Mouse (Mus musculus) heart, embryonic 10.5 days (tissue): ENCODE measurements around the gene Tmem156. TPM values are rescaled to one million over a fixed set of nuclear protein-coding genes. Genes with fewer than 3 reads are reported as not detected.

Source experiments
- DNase-seq: peaks from one replicate; pipeline ENCODE4 v3.0.0-alpha.2; 2017; ENCODE audit warnings: low spot score
- H3K27ac ChIP-seq: fragments of 300-500 bp; sonication (generic); 2 replicates; pipeline ENCODE4 v1.5.1; 2016; ENCODE audit warnings: mild to moderate bottlenecking
- H3K27me3 ChIP-seq: fragments of 300-500 bp; sonication (generic); 2 replicates; pipeline ENCODE4 v1.6.1; 2016; ENCODE audit warnings: mild to moderate bottlenecking; ENCODE audit not compliant: poor library complexity, insufficient read depth, severe bottlenecking
- H3K36me3 ChIP-seq: fragments of 300-500 bp; sonication (generic); 2 replicates; pipeline ENCODE4 v1.6.1; 2016; ENCODE audit warnings: mild to moderate bottlenecking, moderate library complexity
- H3K4me1 ChIP-seq: fragments of 300-500 bp; sonication (generic); 2 replicates; pipeline ENCODE4 v1.6.1; 2016; ENCODE audit warnings: mild to moderate bottlenecking
- H3K4me3 ChIP-seq: fragments of 300-500 bp; sonication (generic); 2 replicates; pipeline ENCODE4 v1.5.1; 2016; ENCODE audit warnings: mild to moderate bottlenecking, moderate library complexity
- H3K9me3 ChIP-seq: fragments of 300-500 bp; sonication (generic); 2 replicates; pipeline ENCODE4 v1.6.1; 2016; ENCODE audit warnings: mild to moderate bottlenecking, moderate library complexity
- WGBS: fragments of 180-500 bp; shearing (Covaris S2); methylation state at CpG from one replicate; pipeline ENCODE4 v1.1.7; 2016; 5-methylcytosine and 5-hydroxymethylcytosine counted together
- polyA plus RNA-seq: library from polyadenylated mRNA; unstranded; fragments of >200 nt; fragmentation: Nextera tagmentation; extraction: Ambion mirVana; gene quantifications from 2 replicates; pipeline ENCODE4 v1.2.1, GENCODE M21; 2016

Tmem156 gene
- 0.12 and 0.13 TPM in 2 replicates for polyA plus RNA-seq

- Histone ChIP-seq H3K4me1 (no peaks in the 10 kb centered on the region), H3K36me3 (no peaks in the 10 kb centered on the region), H3K27ac (no peak within 1 kb of the TSS), H3K27me3 (no peaks in the 10 kb centered on the region), H3K4me3 (no peak within 1 kb of the TSS), H3K9me3 (no peaks in the 10 kb centered on the region)
- WGBS = 85% methylated on average over 5 of the region's 5 CpGs
- no peak for DNase-seq
Measured at GRCm38 (mm10) chr5:65091921-65092320, at the start of gene Tmem156. Gene Tmem156 (minus strand): TSS chr5:65092132.

- DNase-seq = no peak
- Histone ChIP-seq H3K27me3 (no peaks in the 10 kb centered on the region), H3K9me3 (no peaks in the 10 kb centered on the region), H3K4me3 (no peak overlapping the region), H3K27ac (no peak overlapping the region), H3K4me1 (0 out of 2 replicates have a peak, but pooled peaks cover 9% of the 10 kb centered on the region), H3K36me3 (peaks cover 10% of the 10 kb centered on the region)
- WGBS = 84% methylated on average over 8 of the region's 8 CpGs
Measured at GRCm38 (mm10) chr5:65141242-65141641, 49.3 kb upstream of the Tmem156 start.

- Histone ChIP-seq H3K36me3 (no peaks in the 10 kb centered on the region; the same call in 1 of the 2 replicates), H3K27me3 (no peaks in the 10 kb centered on the region), H3K9me3 (no peaks in the 10 kb centered on the region), H3K4me3 (no peak overlapping the region), H3K27ac (no peak overlapping the region), H3K4me1 (0 out of 2 replicates have a peak, but pooled peaks cover 5% of the 10 kb centered on the region)
- DNase-seq = no peak
- 78% methylated on average over 6 of the region's 6 CpGs for WGBS
Measured at GRCm38 (mm10) chr5:65137073-65137472, 45.1 kb upstream of the Tmem156 start.

- no peak for DNase-seq
- Histone ChIP-seq H3K27ac (no peak overlapping the region), H3K9me3 (no peaks in the 10 kb centered on the region), H3K4me3 (no peak overlapping the region), H3K36me3 (no peaks in the 10 kb centered on the region), H3K27me3 (no peaks in the 10 kb centered on the region), H3K4me1 (0 out of 2 replicates have a peak, but pooled peaks cover 5% of the 10 kb centered on the region)
- WGBS = 78% methylated on average over 7 of the region's 7 CpGs
Measured at GRCm38 (mm10) chr5:65136159-65136558, 44.2 kb upstream of the Tmem156 start.

- Histone ChIP-seq H3K27me3 (no peaks in the 10 kb centered on the region), H3K36me3 (no peaks in the 10 kb centered on the region), H3K4me3 (peak overlapping the region; percentile 51), H3K9me3 (no peaks in the 10 kb centered on the region), H3K4me1 (peaks cover 4% of the 10 kb centered on the region; the same call in 1 of the 2 replicates), H3K27ac (no peak overlapping the region)
- DNase-seq = no peak
- 32% methylated on average over 20 of the region's 20 CpGs for WGBS
Measured at GRCm38 (mm10) chr5:65131211-65131879, 39.4 kb upstream of the Tmem156 start.

- H3K4me1 ChIP-seq = no peaks in the 10 kb centered on the region; the same call in 1 of the 2 replicates
- H3K4me3 ChIP-seq = peak overlapping the region; percentile 51
- 10% methylated on average over 12 of the region's 12 CpGs for WGBS
- H3K27ac ChIP-seq = no peak overlapping the region
- no peaks in the 10 kb centered on the region for H3K27me3 ChIP-seq
- DNase-seq = no peak
- H3K9me3 ChIP-seq = no peaks in the 10 kb centered on the region
- H3K36me3 ChIP-seq = no peaks in the 10 kb centered on the region
Measured at GRCm38 (mm10) chr5:65130528-65131210, 38.7 kb upstream of the Tmem156 start.

GRCm38 (mm10) chr5:65128481-65128880, 36.5 kb upstream of the Tmem156 start:
- H3K4me3 ChIP-seq = no peak overlapping the region
- H3K36me3 ChIP-seq = no peaks in the 10 kb centered on the region
- 70% methylated on average over 2 of the region's 2 CpGs for WGBS
- H3K27ac ChIP-seq = no peak overlapping the region
- no peaks in the 10 kb centered on the region; the same call in 1 of the 2 replicates for H3K4me1 ChIP-seq
- DNase-seq = no peak
- H3K9me3 ChIP-seq = no peaks in the 10 kb centered on the region
- H3K27me3 ChIP-seq = no peaks in the 10 kb centered on the region

GRCm38 (mm10) chr5:65126137-65126536, 34.2 kb upstream of the Tmem156 start:
- WGBS = 87% methylated on average over 1 of the region's 1 CpGs
- Histone ChIP-seq H3K4me1 (no peaks in the 10 kb centered on the region; the same call in 1 of the 2 replicates), H3K27ac (no peak overlapping the region), H3K36me3 (0 out of 2 replicates have a peak, but pooled peaks cover 2% of the 10 kb centered on the region), H3K27me3 (no peaks in the 10 kb centered on the region), H3K9me3 (no peaks in the 10 kb centered on the region), H3K4me3 (no peak overlapping the region)
- DNase-seq = no peak

- no peak overlapping the region for H3K27ac ChIP-seq
- DNase-seq = no peak
- 0 out of 2 replicates have a peak, but pooled peaks cover 7% of the 10 kb centered on the region for H3K36me3 ChIP-seq
- no peaks in the 10 kb centered on the region for H3K4me1 ChIP-seq
- H3K9me3 ChIP-seq = no peaks in the 10 kb centered on the region
- no peak overlapping the region for H3K4me3 ChIP-seq
- 73% methylated on average over 3 of the region's 3 CpGs for WGBS
- H3K27me3 ChIP-seq = no peaks in the 10 kb centered on the region
Measured at GRCm38 (mm10) chr5:65122616-65123015, 30.7 kb upstream of the Tmem156 start.

GRCm38 (mm10) chr5:65119918-65120317, 28.0 kb upstream of the Tmem156 start:
- no peak for DNase-seq
- peaks cover 18% of the 10 kb centered on the region for H3K36me3 ChIP-seq
- no peaks in the 10 kb centered on the region for H3K9me3 ChIP-seq
- no peaks in the 10 kb centered on the region for H3K4me1 ChIP-seq
- 56% methylated on average over 3 of the region's 3 CpGs for WGBS
- no peaks in the 10 kb centered on the region for H3K27me3 ChIP-seq
- no peak overlapping the region for H3K27ac ChIP-seq
- H3K4me3 ChIP-seq = no peak overlapping the region

GRCm38 (mm10) chr5:65119495-65119894, 27.6 kb upstream of the Tmem156 start:
- H3K4me1 ChIP-seq = no peaks in the 10 kb centered on the region
- peaks cover 18% of the 10 kb centered on the region for H3K36me3 ChIP-seq
- no peak overlapping the region for H3K27ac ChIP-seq
- H3K9me3 ChIP-seq = no peaks in the 10 kb centered on the region
- 80% methylated on average over 1 of the region's 1 CpGs for WGBS
- DNase-seq = no peak
- no peaks in the 10 kb centered on the region for H3K27me3 ChIP-seq
- H3K4me3 ChIP-seq = no peak overlapping the region

GRCm38 (mm10) chr5:65116789-65117188, 24.9 kb upstream of the Tmem156 start:
- WGBS = 96% methylated on average over 2 of the region's 2 CpGs

GRCm38 (mm10) chr5:65113323-65113722, 21.4 kb upstream of the Tmem156 start:
- Histone ChIP-seq H3K36me3 (peaks cover 11% of the 10 kb centered on the region), H3K4me3 (no peak overlapping the region), H3K27me3 (no peaks in the 10 kb centered on the region), H3K4me1 (peaks cover 25% of the 10 kb centered on the region), H3K27ac (no peak overlapping the region), H3K9me3 (no peaks in the 10 kb centered on the region)
- WGBS = 61% methylated on average over 6 of the region's 6 CpGs
- no peak for DNase-seq

More at GRCm38 (mm10) chr5:65116789-65117188, 24.9 kb upstream of the Tmem156 start:
- Histone ChIP-seq H3K9me3 (no peaks in the 10 kb centered on the region), H3K27ac (no peak overlapping the region), H3K4me1 (peaks cover 13% of the 10 kb centered on the region; the same call in 1 of the 2 replicates), H3K36me3 (peaks cover 18% of the 10 kb centered on the region), H3K4me3 (no peak overlapping the region), H3K27me3 (no peaks in the 10 kb centered on the region)
- no peak for DNase-seq
